Mouse (Mus musculus) MEL (cell line): Measurements from ENCODE around the gene Ormdl2. TPM values are rescaled to one million over a fixed set of nuclear protein-coding genes. Genes with fewer than 3 reads are reported as not detected.

ENCODE experiments used
- DNase-seq: peaks from one replicate; pipeline ENCODE4 v3.0.0; 2011; ENCODE audit warnings: low read depth, low spot score
- H3K27ac ChIP-seq: 2 replicates; pipeline ENCODE4 v1.5.1; 2012; ENCODE audit warnings: low read depth, mild to moderate bottlenecking, control low read depth, low read length, moderate library complexity; ENCODE audit not compliant: control insufficient read depth
- H3K27me3 ChIP-seq, 2 experiments: fragments of 150-350 bp in 1 of 2; sonication (generic) in 1 of 2; 2 replicates each; pipeline ENCODE4 v1.6.1; 2012; ENCODE audit warnings: low read length in 2 of 2, mild to moderate bottlenecking in 2 of 2, improper control_type of control experiment in 1 of 2, moderate library complexity in 1 of 2; ENCODE audit not compliant: insufficient read depth in 2 of 2, control insufficient read depth in 1 of 2
- H3K36me3 ChIP-seq, 2 experiments: 2 replicates each; pipeline ENCODE4 v1.6.1; 2012 to 2014; ENCODE audit warnings: low read length in 2 of 2, improper control_type of control experiment in 1 of 2, inconsistent platforms in 1 of 2, mild to moderate bottlenecking in 1 of 2; ENCODE audit not compliant: insufficient read depth in 2 of 2, control insufficient read depth in 1 of 2
- H3K4me1 ChIP-seq, 2 experiments: fragments of 150-350 bp in 1 of 2; sonication (generic) in 1 of 2; 2 replicates each; pipeline ENCODE4 v1.6.1; 2012; ENCODE audit warnings: low read length in 2 of 2, improper control_type of control experiment in 1 of 2, mild to moderate bottlenecking in 1 of 2; ENCODE audit not compliant: insufficient read depth in 2 of 2, control insufficient read depth in 1 of 2
- H3K4me3 ChIP-seq, 2 experiments: fragments of 150-350 bp in 1 of 2; sonication (generic) in 1 of 2; 2 replicates each; pipeline ENCODE4 v1.5.1; 2012; ENCODE audit warnings: low read depth in 2 of 2, low read length in 2 of 2, mild to moderate bottlenecking in 2 of 2, moderate library complexity in 2 of 2, control low read depth in 1 of 2, improper control_type of control experiment in 1 of 2; ENCODE audit not compliant: control insufficient read depth in 1 of 2, insufficient read depth in 1 of 2
- H3K79me2 ChIP-seq: 2 replicates; pipeline ENCODE4 v1.6.1; 2012; ENCODE audit warnings: mild to moderate bottlenecking, low read length, moderate library complexity; ENCODE audit not compliant: control insufficient read depth, poor library complexity, insufficient read depth
- H3K9ac ChIP-seq: 2 replicates; pipeline ENCODE4 v1.6.1; 2012; ENCODE audit warnings: low read depth, mild to moderate bottlenecking, control low read depth, low read length, moderate library complexity; ENCODE audit not compliant: control insufficient read depth, poor library complexity, severe bottlenecking
- H3K9me3 ChIP-seq: fragments of 150-350 bp; sonication (generic); replicated peaks from 2 replicates; pipeline ENCODE4 v1.6.1; 2012; ENCODE audit warnings: mild to moderate bottlenecking, low read length, improper control_type of control experiment, moderate library complexity; ENCODE audit not compliant: insufficient read depth
- CHD2 ChIP-seq: IDR thresholded peaks from 2 replicates; pipeline ENCODE4 v1.6.1; 2011; ENCODE audit warnings: low read length, improper control_type of control experiment
- ELF1 ChIP-seq: IDR thresholded peaks from 2 replicates; pipeline ENCODE4 v1.6.1; 2014; ENCODE audit warnings: low read depth, mild to moderate bottlenecking, inconsistent platforms, low read length, improper control_type of control experiment, moderate library complexity
- ETS1 ChIP-seq: IDR thresholded peaks from 2 replicates; pipeline ENCODE4 v1.6.1; 2012; ENCODE audit warnings: low read depth, mild to moderate bottlenecking, inconsistent platforms, low read length, improper control_type of control experiment, moderate library complexity
- GABPA ChIP-seq: IDR thresholded peaks from 2 replicates; pipeline ENCODE4 v1.6.1; 2012; ENCODE audit warnings: low read depth, mild to moderate bottlenecking, inconsistent platforms, low read length, improper control_type of control experiment, moderate library complexity
- GATA1 ChIP-seq: IDR thresholded peaks from 2 replicates; pipeline ENCODE4 v1.6.1; 2011; ENCODE audit warnings: low read depth, low read length, improper control_type of control experiment
- HCFC1 ChIP-seq: IDR thresholded peaks from 2 replicates; pipeline ENCODE4 v1.6.1; 2012; ENCODE audit warnings: low read depth, mild to moderate bottlenecking, inconsistent platforms, low read length, improper control_type of control experiment, moderate library complexity
- KAT2A ChIP-seq: conservative IDR thresholded peaks from 2 replicates; pipeline ENCODE4 v1.6.1; 2012; ENCODE audit warnings: low read depth, low read length, improper control_type of control experiment, inconsistent platforms
- MAFK ChIP-seq: IDR thresholded peaks from 2 replicates; pipeline ENCODE4 v1.6.1; 2011; ENCODE audit warnings: low read depth, mild to moderate bottlenecking, low read length, improper control_type of control experiment, borderline replicate concordance
- MEF2A ChIP-seq: IDR thresholded peaks from 2 replicates; pipeline ENCODE4 v1.6.1; 2014; ENCODE audit warnings: low read depth, mild to moderate bottlenecking, inconsistent platforms, low read length, improper control_type of control experiment; ENCODE audit not compliant: poor library complexity, insufficient replicate concordance, severe bottlenecking; ENCODE audit errors: extremely low read depth
- MYB ChIP-seq: IDR thresholded peaks from 2 replicates; pipeline ENCODE4 v1.6.1; 2011; ENCODE audit warnings: mild to moderate bottlenecking, low read depth, low read length, improper control_type of control experiment
- NRF1 ChIP-seq: IDR thresholded peaks from 2 replicates; pipeline ENCODE4 v1.6.1; 2014; ENCODE audit warnings: low read depth, mild to moderate bottlenecking, inconsistent platforms, low read length, improper control_type of control experiment, moderate library complexity; ENCODE audit not compliant: poor library complexity, insufficient read depth, severe bottlenecking
- POLR2AphosphoS2 ChIP-seq: IDR thresholded peaks from 2 replicates; pipeline ENCODE4 v1.6.1; 2011; ENCODE audit warnings: low read length, improper control_type of control experiment
- RAD21 ChIP-seq: IDR thresholded peaks from 2 replicates; pipeline ENCODE4 v1.6.1; 2011; ENCODE audit warnings: mild to moderate bottlenecking, low read depth, low read length, improper control_type of control experiment
- TCF12 ChIP-seq: IDR thresholded peaks from 2 replicates; pipeline ENCODE4 v1.6.1; 2014; ENCODE audit warnings: low read depth, mild to moderate bottlenecking, inconsistent platforms, low read length, improper control_type of control experiment, moderate library complexity
- UBTF ChIP-seq: IDR thresholded peaks from 2 replicates; pipeline ENCODE4 v1.6.1; 2012; ENCODE audit warnings: low read depth, mild to moderate bottlenecking, inconsistent platforms, low read length, improper control_type of control experiment, moderate library complexity, borderline replicate concordance; ENCODE audit not compliant: insufficient read depth
- USF1 ChIP-seq: IDR thresholded peaks from 2 replicates; pipeline ENCODE4 v1.6.1; 2014; ENCODE audit warnings: low read depth, mild to moderate bottlenecking, inconsistent platforms, low read length, improper control_type of control experiment, moderate library complexity
- ZKSCAN1 ChIP-seq: IDR thresholded peaks from 2 replicates; pipeline ENCODE4 v1.6.1; 2012; ENCODE audit warnings: low read depth, mild to moderate bottlenecking, inconsistent platforms, low read length, improper control_type of control experiment, moderate library complexity
- polyA plus RNA-seq, 2 experiments: library from polyadenylated mRNA; stranded (reverse) in 1 of 2; unstranded in 1 of 2; fragments of >175 nt in 1 of 2; fragments of >200 nt in 1 of 2; gene quantifications; 2 replicates each; pipeline versions ENCODE4 v1.2.1 to v1.2.4; 2012; ENCODE audit warnings: low replicate concordance in 2 of 2, low read depth in 1 of 2; ENCODE audit not compliant: insufficient read length in 2 of 2, insufficient read depth in 1 of 2, missing spikeins in 1 of 2
- total RNA-seq: library from RNA; depleted of rRNA; stranded (reverse); fragments of 300-350 nt; gene quantifications from 2 replicates; pipeline ENCODE4 v1.2.3, GENCODE M21; 2012

Ormdl2 gene
- total and polyA plus RNA-seq, 3 experiments = 100 to 278 (median 114) TPM

DNA sequence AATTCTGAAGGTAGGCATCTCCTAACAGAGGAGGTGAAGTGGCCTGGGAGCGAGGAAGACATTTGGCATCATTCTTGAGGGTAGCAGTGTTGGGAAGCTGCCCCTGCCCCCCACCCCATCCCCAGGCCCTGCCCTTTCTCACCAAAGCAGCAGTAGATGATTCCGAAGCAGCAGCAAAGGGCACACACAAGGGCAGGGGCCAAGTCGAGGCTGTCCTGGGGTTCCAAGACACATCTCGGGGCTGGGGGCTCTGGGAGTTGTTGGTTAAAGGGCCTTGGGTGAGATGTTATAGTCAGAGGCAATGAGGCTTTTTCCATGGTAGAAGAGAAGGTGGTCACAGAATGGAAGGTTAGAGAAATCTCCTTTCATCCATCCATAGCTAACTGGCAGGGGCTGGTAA is 18.5 kb downstream of the Ormdl2 start:
- Histone ChIP-seq H3K9me3 (no peaks in the 10 kb centered on the region), H3K4me3 (no peak overlapping the region), H3K79me2 (peaks cover 23% of the 10 kb centered on the region), H3K27ac (no peak overlapping the region), H3K9ac (no peak overlapping the region), H3K27me3 (no peaks in the 10 kb centered on the region), H3K36me3 (peaks cover 0 to 6% of the 10 kb centered on the region in 2 experiments; a peak in 2 of 4 replicates), H3K4me1 (peaks cover 5 to 10% of the 10 kb centered on the region in 2 experiments; a peak in 3 of 4 replicates)
- no peak for TF ChIP-seq UBTF
- no peak for TF ChIP-seq GABPA
- no peak for TF ChIP-seq MEF2A
- TF ChIP-seq MAFK = no peak
- TF ChIP-seq ELF1 = no peak
- TF ChIP-seq USF1 = no peak
- DNase-seq = no peak

DNA sequence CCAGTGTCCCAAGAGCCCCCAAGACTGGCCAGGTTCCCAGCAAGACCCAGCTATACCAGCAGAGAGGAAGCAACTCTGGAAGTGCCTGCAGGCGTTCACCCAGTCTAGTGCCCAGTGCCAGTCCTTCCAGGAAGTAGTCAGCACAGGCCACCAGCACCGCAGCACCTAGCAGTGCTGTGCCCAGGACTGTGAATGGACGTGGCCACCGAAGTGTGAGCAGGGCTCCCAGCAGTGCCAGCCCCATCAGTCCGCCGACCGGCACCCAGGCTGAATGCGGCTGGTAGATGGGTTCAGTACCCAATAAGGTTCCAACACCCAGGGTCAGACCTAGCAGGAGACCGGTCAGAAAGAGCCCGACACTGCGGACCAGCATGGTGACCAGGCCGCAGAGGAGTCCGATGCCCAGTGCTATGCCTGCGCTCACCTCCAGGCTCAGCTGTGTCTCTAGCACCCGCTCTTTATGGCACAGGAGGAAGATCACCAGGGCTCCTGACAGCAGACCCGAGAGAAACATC is 19.4 kb downstream of the Ormdl2 start:
- H3K4me1 ChIP-seq = peaks cover 0 to 5% of the 10 kb centered on the region in 2 experiments; a peak in 3 of 4 replicates
- no peak overlapping the region for H3K4me3 ChIP-seq
- H3K27me3 ChIP-seq = no peaks in the 10 kb centered on the region
- DNase-seq = no peak
- TF ChIP-seq POLR2AphosphoS2 (no peak), NRF1 (no peak), MYB (no peak), ETS1 (no peak), ZKSCAN1 (no peak), GATA1 (no peak), CHD2 (no peak), TCF12 (no peak), MAFK (no peak), RAD21 (no peak), GABPA (no peak), ELF1 (no peak), HCFC1 (no peak), KAT2A (no peak)
- no peak overlapping the region for H3K9ac ChIP-seq
- H3K9me3 ChIP-seq = no peaks in the 10 kb centered on the region
- H3K27ac ChIP-seq = no peak overlapping the region
- H3K79me2 ChIP-seq = peaks cover 16% of the 10 kb centered on the region
- no peaks in the 10 kb centered on the region; a peak in 1 of 4 replicates for H3K36me3 ChIP-seq
